ENCODE assay signal across 1 mouse cellular context in genomic region chr4:43024673-43025072, GRCm38 (mm10).
TF ChIP-seq lines count a peak whose summit lies in the region.

No protein-coding gene starts in this region.

TF ChIP-seq in MEL, 35 proteins besides CTCF, POLR2A, EP300 and RAD21:
- TF ChIP-seq NRF1 (IDR thresholded peaks at IDR 0.05; ENCODE audit: insufficient read depth, low read depth, low read length, poor library complexity, severe bottlenecking) = no peak
- no peak for TF ChIP-seq ZKSCAN1 (IDR thresholded peaks at IDR 0.05; ENCODE audit: low read depth, low read length)
- no peak for TF ChIP-seq ZC3H11A (IDR thresholded peaks at IDR 0.05; ENCODE audit: low read depth, low read length)
- TF ChIP-seq E2F4 (IDR thresholded peaks at IDR 0.05; ENCODE audit: borderline replicate concordance, low read depth, low read length) = no peak
- no peak for TF ChIP-seq MYC (IDR thresholded peaks at IDR 0.05; ENCODE audit: low read depth, low read length)
- no peak for TF ChIP-seq USF2 (IDR thresholded peaks at IDR 0.05; ENCODE audit: borderline replicate concordance in 1 of 2, insufficient read depth in 1 of 2, low read depth in 1 of 2, low read length in 2 of 2)
- no peak for TF ChIP-seq RCOR1 (IDR thresholded peaks at IDR 0.05; ENCODE audit: low read depth, low read length)
- TF ChIP-seq MXI1 (IDR thresholded peaks at IDR 0.05; ENCODE audit: low read depth, low read length) = no peak
